Mouse (Mus musculus) T-cell, adult 2 months (primary cell): Measurements from ENCODE around the gene Cybrd1.

Experiments used
- DNase-seq: peaks from one replicate; pipeline ENCODE4 v3.0.0; 2022; ENCODE audit warnings: low spot score

The Cybrd1 gene

GRCm38 (mm10) chr2:71176329-71177249 is 58.9 kb downstream of the Cybrd1 start:
- no peak for DNase-seq

- DNase-seq = no peak
Measured at GRCm38 (mm10) chr2:71177250-71177615, 59.5 kb downstream of the Cybrd1 start.

- no peak for DNase-seq
Measured at GRCm38 (mm10) chr2:71177760-71178159, 60.0 kb downstream of the Cybrd1 start.

- no peak for DNase-seq
Measured at GRCm38 (mm10) chr2:71179716-71180115, 62.0 kb downstream of the Cybrd1 start.

GRCm38 (mm10) chr2:71180566-71181217 is 63.0 kb downstream of the Cybrd1 start:
- DNase-seq = no peak

GRCm38 (mm10) chr2:71187950-71188349 is 70.2 kb downstream of the Cybrd1 start:
- DNase-seq = no peak

GRCm38 (mm10) chr2:71188861-71189260 is 71.1 kb downstream of the Cybrd1 start:
- DNase-seq = no peak

GRCm38 (mm10) chr2:71191391-71192194 is 73.9 kb downstream of the Cybrd1 start:
- no peak for DNase-seq

GRCm38 (mm10) chr2:71192195-71192807 is 74.6 kb downstream of the Cybrd1 start:
- DNase-seq = no peak
